Mouse (Mus musculus) MEL (cell line): ENCODE measurements around the gene Abhd12b. TPM values are rescaled to one million over a fixed set of nuclear protein-coding genes. Genes with fewer than 3 reads are reported as not detected.

Experiments
- DNase-seq: peaks from one replicate; pipeline ENCODE4 v3.0.0; 2011; ENCODE audit warnings: low read depth, low spot score
- H3K27ac ChIP-seq: 2 replicates; pipeline ENCODE4 v1.5.1; 2012; ENCODE audit warnings: low read depth, mild to moderate bottlenecking, control low read depth, low read length, moderate library complexity; ENCODE audit not compliant: control insufficient read depth
- H3K27me3 ChIP-seq, 2 experiments: fragments of 150-350 bp in 1 of 2; sonication (generic) in 1 of 2; 2 replicates each; pipeline ENCODE4 v1.6.1; 2012; ENCODE audit warnings: low read length in 2 of 2, mild to moderate bottlenecking in 2 of 2, improper control_type of control experiment in 1 of 2, moderate library complexity in 1 of 2; ENCODE audit not compliant: insufficient read depth in 2 of 2, control insufficient read depth in 1 of 2
- H3K36me3 ChIP-seq, 2 experiments: 2 replicates each; pipeline ENCODE4 v1.6.1; 2012 to 2014; ENCODE audit warnings: low read length in 2 of 2, improper control_type of control experiment in 1 of 2, inconsistent platforms in 1 of 2, mild to moderate bottlenecking in 1 of 2; ENCODE audit not compliant: insufficient read depth in 2 of 2, control insufficient read depth in 1 of 2
- H3K4me1 ChIP-seq, 2 experiments: fragments of 150-350 bp in 1 of 2; sonication (generic) in 1 of 2; 2 replicates each; pipeline ENCODE4 v1.6.1; 2012; ENCODE audit warnings: low read length in 2 of 2, improper control_type of control experiment in 1 of 2, mild to moderate bottlenecking in 1 of 2; ENCODE audit not compliant: insufficient read depth in 2 of 2, control insufficient read depth in 1 of 2
- H3K4me3 ChIP-seq, 2 experiments: fragments of 150-350 bp in 1 of 2; sonication (generic) in 1 of 2; 2 replicates each; pipeline ENCODE4 v1.5.1; 2012; ENCODE audit warnings: low read depth in 2 of 2, low read length in 2 of 2, mild to moderate bottlenecking in 2 of 2, moderate library complexity in 2 of 2, control low read depth in 1 of 2, improper control_type of control experiment in 1 of 2; ENCODE audit not compliant: control insufficient read depth in 1 of 2, insufficient read depth in 1 of 2
- H3K79me2 ChIP-seq: 2 replicates; pipeline ENCODE4 v1.6.1; 2012; ENCODE audit warnings: mild to moderate bottlenecking, low read length, moderate library complexity; ENCODE audit not compliant: control insufficient read depth, poor library complexity, insufficient read depth
- H3K9ac ChIP-seq: 2 replicates; pipeline ENCODE4 v1.6.1; 2012; ENCODE audit warnings: low read depth, mild to moderate bottlenecking, control low read depth, low read length, moderate library complexity; ENCODE audit not compliant: control insufficient read depth, poor library complexity, severe bottlenecking
- H3K9me3 ChIP-seq: fragments of 150-350 bp; sonication (generic); replicated peaks from 2 replicates; pipeline ENCODE4 v1.6.1; 2012; ENCODE audit warnings: mild to moderate bottlenecking, low read length, improper control_type of control experiment, moderate library complexity; ENCODE audit not compliant: insufficient read depth
- CHD1 ChIP-seq: IDR thresholded peaks from 2 replicates; pipeline ENCODE4 v1.6.1; 2012; ENCODE audit warnings: low read depth, mild to moderate bottlenecking, inconsistent platforms, low read length, improper control_type of control experiment
- CHD2 ChIP-seq: IDR thresholded peaks from 2 replicates; pipeline ENCODE4 v1.6.1; 2011; ENCODE audit warnings: low read length, improper control_type of control experiment
- E2F4 ChIP-seq: IDR thresholded peaks from 2 replicates; pipeline ENCODE4 v1.6.1; 2011; ENCODE audit warnings: low read depth, low read length, improper control_type of control experiment, borderline replicate concordance
- ELF1 ChIP-seq: IDR thresholded peaks from 2 replicates; pipeline ENCODE4 v1.6.1; 2014; ENCODE audit warnings: low read depth, mild to moderate bottlenecking, inconsistent platforms, low read length, improper control_type of control experiment, moderate library complexity
- EP300 ChIP-seq, 2 experiments: IDR thresholded peaks; 2 replicates each; pipeline ENCODE4 v1.6.1; 2011; ENCODE audit warnings: improper control_type of control experiment in 2 of 2, low read length in 2 of 2, low read depth in 1 of 2, mild to moderate bottlenecking in 1 of 2
- ETS1 ChIP-seq: IDR thresholded peaks from 2 replicates; pipeline ENCODE4 v1.6.1; 2012; ENCODE audit warnings: low read depth, mild to moderate bottlenecking, inconsistent platforms, low read length, improper control_type of control experiment, moderate library complexity
- GABPA ChIP-seq: IDR thresholded peaks from 2 replicates; pipeline ENCODE4 v1.6.1; 2012; ENCODE audit warnings: low read depth, mild to moderate bottlenecking, inconsistent platforms, low read length, improper control_type of control experiment, moderate library complexity
- GATA1 ChIP-seq: IDR thresholded peaks from 2 replicates; pipeline ENCODE4 v1.6.1; 2011; ENCODE audit warnings: low read depth, low read length, improper control_type of control experiment
- HCFC1 ChIP-seq: IDR thresholded peaks from 2 replicates; pipeline ENCODE4 v1.6.1; 2012; ENCODE audit warnings: low read depth, mild to moderate bottlenecking, inconsistent platforms, low read length, improper control_type of control experiment, moderate library complexity
- JUND ChIP-seq: IDR thresholded peaks from 2 replicates; pipeline ENCODE4 v1.6.1; 2011; ENCODE audit warnings: low read depth, mild to moderate bottlenecking, improper control_type of control experiment, low read length
- MAFK ChIP-seq: IDR thresholded peaks from 2 replicates; pipeline ENCODE4 v1.6.1; 2011; ENCODE audit warnings: low read depth, mild to moderate bottlenecking, low read length, improper control_type of control experiment, borderline replicate concordance
- MAX ChIP-seq: IDR thresholded peaks from 2 replicates; pipeline ENCODE4 v1.6.1; 2011; ENCODE audit warnings: low read length, improper control_type of control experiment
- MAZ ChIP-seq: IDR thresholded peaks from 2 replicates; pipeline ENCODE4 v1.6.1; 2012; ENCODE audit warnings: low read depth, mild to moderate bottlenecking, inconsistent platforms, low read length, improper control_type of control experiment
- MEF2A ChIP-seq: IDR thresholded peaks from 2 replicates; pipeline ENCODE4 v1.6.1; 2014; ENCODE audit warnings: low read depth, mild to moderate bottlenecking, inconsistent platforms, low read length, improper control_type of control experiment; ENCODE audit not compliant: poor library complexity, insufficient replicate concordance, severe bottlenecking; ENCODE audit errors: extremely low read depth
- MYB ChIP-seq: IDR thresholded peaks from 2 replicates; pipeline ENCODE4 v1.6.1; 2011; ENCODE audit warnings: mild to moderate bottlenecking, low read depth, low read length, improper control_type of control experiment
- MYC ChIP-seq: IDR thresholded peaks from 2 replicates; pipeline ENCODE4 v1.6.1; 2011; ENCODE audit warnings: low read depth, mild to moderate bottlenecking, low read length, improper control_type of control experiment, moderate library complexity
- NRF1 ChIP-seq: IDR thresholded peaks from 2 replicates; pipeline ENCODE4 v1.6.1; 2014; ENCODE audit warnings: low read depth, mild to moderate bottlenecking, inconsistent platforms, low read length, improper control_type of control experiment, moderate library complexity; ENCODE audit not compliant: poor library complexity, insufficient read depth, severe bottlenecking
- POLR2A ChIP-seq, 2 experiments: IDR thresholded peaks; 2 replicates each; pipeline ENCODE4 v1.6.1; 2011 to 2012; ENCODE audit warnings: low read length in 2 of 2, mild to moderate bottlenecking in 2 of 2, control low read depth in 1 of 2, improper control_type of control experiment in 1 of 2, low read depth in 1 of 2, moderate library complexity in 1 of 2; ENCODE audit not compliant: control insufficient read depth in 1 of 2, insufficient read depth in 1 of 2, poor library complexity in 1 of 2
- POLR2AphosphoS2 ChIP-seq: IDR thresholded peaks from 2 replicates; pipeline ENCODE4 v1.6.1; 2011; ENCODE audit warnings: low read length, improper control_type of control experiment
- POLR2AphosphoS5 ChIP-seq: IDR thresholded peaks from 2 replicates; pipeline ENCODE4 v1.6.1; 2012; ENCODE audit warnings: low read depth, borderline replicate concordance, mild to moderate bottlenecking, inconsistent platforms, low read length, moderate library complexity, mixed read lengths
- RAD21 ChIP-seq: IDR thresholded peaks from 2 replicates; pipeline ENCODE4 v1.6.1; 2011; ENCODE audit warnings: mild to moderate bottlenecking, low read depth, low read length, improper control_type of control experiment
- RCOR1 ChIP-seq: IDR thresholded peaks from 2 replicates; pipeline ENCODE4 v1.6.1; 2012; ENCODE audit warnings: low read depth, mild to moderate bottlenecking, inconsistent platforms, low read length, improper control_type of control experiment
- SIN3A ChIP-seq: IDR thresholded peaks from 2 replicates; pipeline ENCODE4 v1.6.1; 2012; ENCODE audit warnings: low read length, improper control_type of control experiment, inconsistent platforms
- SMC3 ChIP-seq: IDR thresholded peaks from 2 replicates; pipeline ENCODE4 v1.6.1; 2011; ENCODE audit warnings: low read depth, low read length, improper control_type of control experiment
- TAL1 ChIP-seq: IDR thresholded peaks from 2 replicates; pipeline ENCODE4 v1.6.1; 2012; ENCODE audit warnings: mild to moderate bottlenecking, inconsistent platforms, low read length, moderate library complexity, mixed read lengths
- TBP ChIP-seq: IDR thresholded peaks from 2 replicates; pipeline ENCODE4 v1.8.0; 2011; ENCODE audit warnings: low read depth, low read length, improper control_type of control experiment
- TCF12 ChIP-seq: IDR thresholded peaks from 2 replicates; pipeline ENCODE4 v1.6.1; 2014; ENCODE audit warnings: low read depth, mild to moderate bottlenecking, inconsistent platforms, low read length, improper control_type of control experiment, moderate library complexity
- UBTF ChIP-seq: IDR thresholded peaks from 2 replicates; pipeline ENCODE4 v1.6.1; 2012; ENCODE audit warnings: low read depth, mild to moderate bottlenecking, inconsistent platforms, low read length, improper control_type of control experiment, moderate library complexity, borderline replicate concordance; ENCODE audit not compliant: insufficient read depth
- USF2 ChIP-seq, 2 experiments: IDR thresholded peaks; 2 replicates each; pipeline ENCODE4 v1.6.1; 2011 to 2012; ENCODE audit warnings: improper control_type of control experiment in 2 of 2, low read length in 2 of 2, borderline replicate concordance in 1 of 2, inconsistent platforms in 1 of 2, low read depth in 1 of 2, mild to moderate bottlenecking in 1 of 2; ENCODE audit not compliant: insufficient read depth in 1 of 2
- ZC3H11A ChIP-seq: IDR thresholded peaks from 2 replicates; pipeline ENCODE4 v1.6.1; 2012; ENCODE audit warnings: low read depth, mild to moderate bottlenecking, inconsistent platforms, low read length, improper control_type of control experiment
- ZNF384 ChIP-seq: IDR thresholded peaks from 2 replicates; pipeline ENCODE4 v1.6.1; 2012; ENCODE audit warnings: low read depth, mild to moderate bottlenecking, inconsistent platforms, low read length, improper control_type of control experiment
- polyA plus RNA-seq, 2 experiments: library from polyadenylated mRNA; stranded (reverse) in 1 of 2; unstranded in 1 of 2; fragments of >175 nt in 1 of 2; fragments of >200 nt in 1 of 2; gene quantifications; 2 replicates each; pipeline versions ENCODE4 v1.2.1 to v1.2.4; 2012; ENCODE audit warnings: low replicate concordance in 2 of 2, low read depth in 1 of 2; ENCODE audit not compliant: insufficient read length in 2 of 2, insufficient read depth in 1 of 2, missing spikeins in 1 of 2
- total RNA-seq: library from RNA; depleted of rRNA; stranded (reverse); fragments of 300-350 nt; gene quantifications from 2 replicates; pipeline ENCODE4 v1.2.3, GENCODE M21; 2012

Abhd12b gene
- total and polyA plus RNA-seq, 3 experiments = not detected

GRCm38 (mm10) chr12:70140542-70140941 lies 13.4 kb upstream of the Abhd12b start:
- peaks cover 0 to 12% of the 10 kb centered on the region in 2 experiments; a peak in 2 of 4 replicates for H3K36me3 ChIP-seq
- peaks cover 19 to 20% of the 10 kb centered on the region in 2 experiments for H3K4me1 ChIP-seq
- H3K9me3 ChIP-seq = no peaks in the 10 kb centered on the region
- no peaks in the 10 kb centered on the region for H3K79me2 ChIP-seq
- H3K9ac ChIP-seq = peak overlapping the region; percentile 44
- TF ChIP-seq MAFK = no peak
- peak; percentile 67 for TF ChIP-seq ETS1
- no peak for TF ChIP-seq POLR2AphosphoS5
- TF ChIP-seq MYC = peak; percentile 62
- peak; percentile 53; the same call in 1 of the 2 replicates for TF ChIP-seq ELF1
- peak; percentile 47 for TF ChIP-seq TAL1
- peak; percentile 37; the same call in 1 of the 2 replicates for TF ChIP-seq HCFC1
- no peak for TF ChIP-seq E2F4
- peak; percentile 73 to 82 for TF ChIP-seq EP300 (IDR thresholded peaks at IDR 0.05; ENCODE audit: low read depth in 1 of 2, low read length in 2 of 2)
- peak in 1 of 2 experiments; percentile 48; a peak in 1 of 4 replicates for TF ChIP-seq POLR2A (IDR thresholded peaks at IDR 0.05; ENCODE audit: control insufficient read depth in 1 of 2, insufficient read depth in 1 of 2, low read depth in 1 of 2, low read length in 2 of 2, poor library complexity in 1 of 2)
- peak; percentile 19; the same call in 1 of the 2 replicates for TF ChIP-seq GATA1
- TF ChIP-seq RCOR1 = peak; percentile 29; the same call in 1 of the 2 replicates
- TF ChIP-seq JUND = no peak
- peak; percentile 87 for TF ChIP-seq TBP
- no peak for TF ChIP-seq NRF1
- TF ChIP-seq MEF2A = no peak
- peak; percentile 97 for TF ChIP-seq ZNF384
- TF ChIP-seq ZC3H11A = no peak
- TF ChIP-seq MYB = no peak
- no peak for TF ChIP-seq POLR2AphosphoS2
- TF ChIP-seq MAZ = no peak
- 0 out of 2 replicates have a peak, but pooled peaks have one; percentile 75 for TF ChIP-seq CHD1
- peak; percentile 69 for TF ChIP-seq TCF12
- TF ChIP-seq UBTF = peak; percentile 86; the same call in 1 of the 2 replicates
- no peak for TF ChIP-seq GABPA
- TF ChIP-seq SMC3 = no peak
- no peak for TF ChIP-seq RAD21
- no peak for TF ChIP-seq CHD2
- no peak; the same call in 1 of the 2 replicates for TF ChIP-seq SIN3A
- no peak for TF ChIP-seq USF2 (IDR thresholded peaks at IDR 0.05; ENCODE audit: borderline replicate concordance in 1 of 2, insufficient read depth in 1 of 2, low read depth in 1 of 2, low read length in 2 of 2)
- TF ChIP-seq MAX = peak; percentile 20; the same call in 1 of the 2 replicates
- peak overlapping the region in 1 of 2 experiments; percentile 15; a peak in 1 of 4 replicates for H3K4me3 ChIP-seq
- peak overlapping the region; percentile 82 for H3K27ac ChIP-seq
- DNase-seq = peak; percentile 93
- no peaks in the 10 kb centered on the region for H3K27me3 ChIP-seq
